Mouse (Mus musculus): ENCODE results near the gene Rps12-ps3.

DNA sequence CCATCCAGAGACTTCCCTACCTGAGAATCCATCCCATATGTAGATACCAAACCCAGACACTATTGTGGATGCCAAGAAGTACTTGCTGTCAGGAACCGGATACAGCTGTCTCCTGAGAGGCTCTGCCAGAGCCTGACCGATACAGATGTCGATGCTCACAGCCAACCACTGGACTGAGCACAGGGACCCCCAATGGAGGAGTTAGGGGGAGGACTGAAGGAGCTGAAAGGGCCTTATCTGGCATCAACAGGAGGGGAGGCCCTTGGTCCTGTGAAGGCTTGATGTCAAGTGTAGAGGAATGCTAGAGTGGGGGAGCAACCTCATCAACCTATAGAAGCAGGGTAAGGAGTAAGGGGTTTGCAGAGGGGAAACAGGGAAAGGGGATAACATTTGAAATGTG lies 30.7 kb downstream of the Rps12-ps3 start:
- TF ChIP-seq POLR2A (IDR thresholded peaks at IDR 0.05; ENCODE audit: low read depth, low read length) (no peak), CTCF (IDR thresholded peaks at IDR 0.05; ENCODE audit: extremely low read depth, insufficient read depth, insufficient read length, insufficient replicate concordance) (no peak)

Measured in spleen, adult 2 months (tissue).